Mouse (Mus musculus): ENCODE results near the gene Trpd52l3. TPM values are rescaled to one million over a fixed set of nuclear protein-coding genes. Genes with fewer than 3 reads are reported as not detected.

Gene Trpd52l3
- not detected in 2 replicates for polyA plus RNA-seq (2016; fragmentation: Nextera tagmentation; extraction: Ambion mirVana)

DNA sequence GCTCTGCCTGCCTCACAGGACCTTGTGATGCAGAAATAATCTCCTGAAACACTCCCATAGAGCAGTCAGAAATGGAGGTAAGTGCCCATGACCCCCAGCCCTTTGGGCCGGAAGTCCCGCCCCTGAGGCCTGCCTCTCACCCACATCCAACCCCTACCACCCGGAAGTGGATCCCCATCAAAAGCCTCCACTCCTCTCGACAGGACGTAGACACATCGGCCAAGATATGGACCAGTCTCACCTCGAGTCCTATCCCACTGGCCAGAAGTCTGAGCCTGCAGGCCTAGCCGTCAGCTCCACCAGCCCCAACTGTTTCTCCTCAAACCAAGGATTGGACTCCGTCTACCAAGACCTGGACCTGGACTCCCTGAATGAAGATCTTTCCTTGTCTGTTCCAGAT is at the start of gene Trpd52l3:
Trpd52l3 (plus strand) TSS at position 170 of the 400 bp plus-strand sequence.
- no peaks in the 10 kb centered on the region for H3K36me3 ChIP-seq
- WGBS: 92% methylated on average over 9 of the region's 9 CpGs
- H3K4me3 ChIP-seq: no peak within 1 kb of the TSS
- no peaks in the 10 kb centered on the region for H3K27me3 ChIP-seq
- no peaks in the 10 kb centered on the region for H3K9me3 ChIP-seq
- H3K27ac ChIP-seq: no peak within 1 kb of the TSS
- ATAC-seq (ENCODE audit: insufficient number of reproducible peaks, insufficient read depth, low FRiP score, low TSS enrichment): no peak
- no peaks in the 10 kb centered on the region for H3K4me1 ChIP-seq
- no peak within 1 kb of the TSS for H3K4me2 ChIP-seq (replicated peaks)
- no peak within 1 kb of the TSS for H3K9ac ChIP-seq

DNA sequence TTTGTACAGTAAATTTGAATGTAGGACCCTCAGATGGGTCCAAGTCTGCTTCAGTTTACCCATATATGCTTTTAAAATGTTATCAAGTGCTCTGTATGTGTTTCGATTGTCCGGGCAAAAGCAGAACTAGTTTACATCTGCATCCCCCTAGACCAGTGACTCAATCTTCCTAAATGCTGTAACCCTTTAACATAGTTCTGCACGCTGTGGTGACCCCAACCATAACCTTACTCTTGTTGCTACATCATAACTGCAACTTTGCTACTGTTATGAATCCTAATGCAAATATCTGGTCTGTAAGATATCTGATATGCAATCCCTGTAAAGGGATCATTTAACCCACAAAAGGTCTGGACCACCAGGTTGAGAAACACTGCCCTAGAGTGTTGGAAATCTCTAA is 49.8 kb upstream of the Trpd52l3 start:
- Histone ChIP-seq H3K9me3 (no peaks in the 10 kb centered on the region), H3K27me3 (no peaks in the 10 kb centered on the region), H3K4me3 (no peak overlapping the region), H3K36me3 (no peaks in the 10 kb centered on the region), H3K27ac (no peak overlapping the region), H3K4me2 (replicated peaks) (no peak overlapping the region), H3K4me1 (no peaks in the 10 kb centered on the region), H3K9ac (no peak overlapping the region)
- WGBS: 88% methylated on average over 3 of the region's 3 CpGs
- no peak for ATAC-seq (ENCODE audit: insufficient number of reproducible peaks, insufficient read depth, low FRiP score, low TSS enrichment)

- no peak for ATAC-seq (ENCODE audit: insufficient number of reproducible peaks, insufficient read depth, low FRiP score, low TSS enrichment)
- no peaks in the 10 kb centered on the region for H3K4me1 ChIP-seq
- WGBS: 86% methylated on average over 2 of the region's 2 CpGs
- no peaks in the 10 kb centered on the region for H3K9me3 ChIP-seq
- no peak overlapping the region for H3K9ac ChIP-seq
- no peaks in the 10 kb centered on the region for H3K27me3 ChIP-seq
- no peak overlapping the region for H3K27ac ChIP-seq
- no peak overlapping the region for H3K4me2 ChIP-seq (replicated peaks)
- no peaks in the 10 kb centered on the region for H3K36me3 ChIP-seq
- H3K4me3 ChIP-seq: no peak overlapping the region
These were observed 48.1 kb upstream of the Trpd52l3 start for GRCm38 (mm10) chr19:29955454-29955853.

DNA sequence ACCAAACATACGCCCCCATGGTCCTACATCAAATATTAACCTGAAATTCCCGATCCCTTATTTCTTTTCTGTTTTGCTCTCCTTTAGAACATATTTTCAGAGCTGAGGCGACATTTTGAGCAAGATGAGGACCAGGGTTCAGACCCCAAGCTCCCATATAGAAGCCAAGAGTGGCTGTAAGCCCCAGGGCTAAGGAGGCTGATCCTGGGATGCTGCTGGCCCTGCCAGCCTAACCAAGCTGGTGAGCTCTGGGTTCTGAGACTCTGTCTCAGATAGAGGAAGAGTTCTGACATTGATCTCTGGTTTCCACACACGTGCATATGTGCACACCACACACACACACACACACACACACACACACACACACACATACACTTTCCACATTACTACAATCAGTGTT is 42.7 kb upstream of the Trpd52l3 start:
- no peak overlapping the region for H3K4me3 ChIP-seq
- H3K36me3 ChIP-seq: no peaks in the 10 kb centered on the region
- no peaks in the 10 kb centered on the region for H3K4me1 ChIP-seq
- whole genome bisulfite sequencing: 83% methylated on average over 4 of the region's 4 CpGs
- no peak overlapping the region for H3K4me2 ChIP-seq (replicated peaks)
- no peaks in the 10 kb centered on the region for H3K9me3 ChIP-seq
- H3K27ac ChIP-seq: no peak overlapping the region
- H3K9ac ChIP-seq: no peak overlapping the region
- ATAC-seq (ENCODE audit: insufficient number of reproducible peaks, insufficient read depth, low FRiP score, low TSS enrichment): no peak
- H3K27me3 ChIP-seq: no peaks in the 10 kb centered on the region

DNA sequence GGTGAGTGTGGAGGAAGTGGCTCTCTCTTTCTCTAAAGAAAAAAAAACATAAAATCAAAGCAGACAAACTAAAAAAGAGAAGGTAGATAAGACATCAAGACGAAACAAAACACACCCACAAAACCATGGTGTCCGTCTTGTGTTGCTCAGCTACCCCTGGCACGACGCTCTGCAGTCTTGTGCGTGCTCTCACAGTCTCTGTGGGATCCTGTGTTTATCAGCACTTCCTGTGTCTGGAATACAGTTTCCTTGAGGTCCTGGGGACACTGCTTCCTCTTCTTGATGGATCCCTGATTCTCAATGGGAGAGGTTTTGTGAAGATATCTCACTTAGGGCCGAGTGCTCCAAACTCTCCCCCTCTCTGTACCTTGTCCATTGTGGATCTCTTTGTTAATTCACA is 41.7 kb upstream of the Trpd52l3 start:
- no peaks in the 10 kb centered on the region for H3K9me3 ChIP-seq
- no peaks in the 10 kb centered on the region for H3K27me3 ChIP-seq
- no peaks in the 10 kb centered on the region for H3K36me3 ChIP-seq
- WGBS: 83% methylated on average over 6 of the region's 6 CpGs
- H3K27ac ChIP-seq: no peak overlapping the region
- no peak overlapping the region for H3K4me2 ChIP-seq (replicated peaks)
- H3K4me1 ChIP-seq: no peaks in the 10 kb centered on the region
- ATAC-seq (ENCODE audit: insufficient number of reproducible peaks, insufficient read depth, low FRiP score, low TSS enrichment): no peak
- no peak overlapping the region for H3K9ac ChIP-seq
- H3K4me3 ChIP-seq: no peak overlapping the region

- Histone ChIP-seq H3K27me3 (no peaks in the 10 kb centered on the region), H3K4me3 (no peak overlapping the region), H3K9me3 (no peaks in the 10 kb centered on the region), H3K4me2 (replicated peaks) (no peak overlapping the region), H3K36me3 (no peaks in the 10 kb centered on the region), H3K9ac (no peak overlapping the region), H3K4me1 (no peaks in the 10 kb centered on the region), H3K27ac (no peak overlapping the region)
- WGBS: 88% methylated on average over 2 of the region's 2 CpGs
- ATAC-seq (ENCODE audit: insufficient number of reproducible peaks, insufficient read depth, low FRiP score, low TSS enrichment): no peak
These were observed 39.9 kb upstream of the Trpd52l3 start for GRCm38 (mm10) chr19:29963598-29964092.

DNA sequence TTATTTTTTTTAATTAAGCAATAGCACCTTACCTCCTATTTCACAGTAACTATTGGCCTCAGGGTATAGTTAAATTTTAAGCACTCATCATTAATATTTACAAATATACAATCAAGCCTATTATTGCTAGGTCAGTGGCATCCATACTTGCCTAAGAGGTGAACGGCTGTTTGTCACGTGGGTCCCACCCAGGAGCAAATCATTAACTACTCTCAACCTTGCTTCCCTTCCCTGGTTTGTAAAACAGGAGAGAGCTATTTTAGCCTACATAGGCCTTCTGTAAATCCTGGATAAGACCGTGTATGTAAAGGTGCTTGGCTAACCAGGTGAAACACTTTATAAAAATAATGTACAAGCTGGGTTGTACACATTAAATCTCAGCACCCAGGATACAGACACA is 35.6 kb upstream of the Trpd52l3 start:
- Histone ChIP-seq H3K36me3 (no peaks in the 10 kb centered on the region), H3K9ac (no peak overlapping the region), H3K9me3 (no peaks in the 10 kb centered on the region), H3K27ac (no peak overlapping the region), H3K27me3 (no peaks in the 10 kb centered on the region), H3K4me1 (no peaks in the 10 kb centered on the region), H3K4me2 (replicated peaks) (no peak overlapping the region), H3K4me3 (no peak overlapping the region)
- no peak for ATAC-seq (ENCODE audit: insufficient number of reproducible peaks, insufficient read depth, low FRiP score, low TSS enrichment)
- 90% methylated on average over 3 of the region's 3 CpGs for WGBS

- no peak overlapping the region for H3K4me3 ChIP-seq
- no peak for ATAC-seq (ENCODE audit: insufficient number of reproducible peaks, insufficient read depth, low FRiP score, low TSS enrichment)
- no peak overlapping the region for H3K9ac ChIP-seq
- H3K27ac ChIP-seq: no peak overlapping the region
- WGBS: 76% methylated on average over 5 of the region's 5 CpGs
- no peaks in the 10 kb centered on the region for H3K36me3 ChIP-seq
- no peaks in the 10 kb centered on the region for H3K27me3 ChIP-seq
- H3K9me3 ChIP-seq: no peaks in the 10 kb centered on the region
- no peaks in the 10 kb centered on the region for H3K4me1 ChIP-seq
- H3K4me2 ChIP-seq (replicated peaks): no peak overlapping the region
These were observed 30.2 kb upstream of the Trpd52l3 start for GRCm38 (mm10) chr19:29973396-29973795.

GRCm38 (mm10) chr19:29978847-29979246 is 24.7 kb upstream of the Trpd52l3 start:
- ATAC-seq (ENCODE audit: insufficient number of reproducible peaks, insufficient read depth, low FRiP score, low TSS enrichment): no peak
- H3K36me3 ChIP-seq: no peaks in the 10 kb centered on the region
- H3K27ac ChIP-seq: no peak overlapping the region
- H3K9me3 ChIP-seq: no peaks in the 10 kb centered on the region
- no peaks in the 10 kb centered on the region for H3K27me3 ChIP-seq
- H3K4me3 ChIP-seq: no peak overlapping the region
- no peak overlapping the region for H3K9ac ChIP-seq
- 61% methylated on average over 2 of the region's 2 CpGs for WGBS
- H3K4me1 ChIP-seq: no peaks in the 10 kb centered on the region
- H3K4me2 ChIP-seq (replicated peaks): no peak overlapping the region

DNA sequence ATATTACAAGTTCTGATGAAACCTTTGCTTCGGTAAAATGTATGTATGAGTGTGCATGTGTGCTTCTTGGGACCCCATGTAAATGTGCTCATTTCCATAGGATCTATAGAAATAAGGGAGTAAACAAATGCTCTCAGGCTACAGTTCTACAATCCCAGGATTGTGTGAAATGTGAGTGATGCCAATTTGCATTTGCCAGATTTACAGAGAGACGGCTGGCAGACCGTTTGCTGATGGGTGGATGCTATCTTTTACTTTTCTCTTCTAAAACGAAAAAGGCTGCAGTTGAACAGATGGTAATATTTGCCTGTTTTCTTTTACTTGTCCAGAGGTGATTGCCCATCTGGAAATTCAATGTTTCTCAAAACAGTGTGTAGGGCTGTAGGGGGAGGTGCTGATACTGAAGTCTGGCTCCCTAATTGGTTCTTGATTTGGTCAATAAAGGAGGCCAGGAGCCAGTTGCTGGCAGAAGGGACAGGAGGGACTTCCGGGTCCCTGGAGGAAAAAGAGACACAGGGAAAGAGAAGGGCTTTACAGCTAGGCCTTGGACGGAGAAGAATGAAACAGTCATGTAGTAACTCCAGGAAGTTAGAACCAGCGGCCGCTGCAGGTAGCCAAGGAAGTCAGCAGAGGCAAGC is 24.0 kb upstream of the Trpd52l3 start:
- no peaks in the 10 kb centered on the region for H3K27me3 ChIP-seq
- H3K36me3 ChIP-seq: no peaks in the 10 kb centered on the region
- H3K4me1 ChIP-seq: no peaks in the 10 kb centered on the region
- H3K27ac ChIP-seq: no peak overlapping the region
- H3K9me3 ChIP-seq: no peaks in the 10 kb centered on the region
- H3K9ac ChIP-seq: no peak overlapping the region
- no peak for ATAC-seq (ENCODE audit: insufficient number of reproducible peaks, insufficient read depth, low FRiP score, low TSS enrichment)
- 74% methylated on average over 8 of the region's 8 CpGs for WGBS
- no peak overlapping the region for H3K4me3 ChIP-seq
- H3K4me2 ChIP-seq (replicated peaks): no peak overlapping the region

DNA sequence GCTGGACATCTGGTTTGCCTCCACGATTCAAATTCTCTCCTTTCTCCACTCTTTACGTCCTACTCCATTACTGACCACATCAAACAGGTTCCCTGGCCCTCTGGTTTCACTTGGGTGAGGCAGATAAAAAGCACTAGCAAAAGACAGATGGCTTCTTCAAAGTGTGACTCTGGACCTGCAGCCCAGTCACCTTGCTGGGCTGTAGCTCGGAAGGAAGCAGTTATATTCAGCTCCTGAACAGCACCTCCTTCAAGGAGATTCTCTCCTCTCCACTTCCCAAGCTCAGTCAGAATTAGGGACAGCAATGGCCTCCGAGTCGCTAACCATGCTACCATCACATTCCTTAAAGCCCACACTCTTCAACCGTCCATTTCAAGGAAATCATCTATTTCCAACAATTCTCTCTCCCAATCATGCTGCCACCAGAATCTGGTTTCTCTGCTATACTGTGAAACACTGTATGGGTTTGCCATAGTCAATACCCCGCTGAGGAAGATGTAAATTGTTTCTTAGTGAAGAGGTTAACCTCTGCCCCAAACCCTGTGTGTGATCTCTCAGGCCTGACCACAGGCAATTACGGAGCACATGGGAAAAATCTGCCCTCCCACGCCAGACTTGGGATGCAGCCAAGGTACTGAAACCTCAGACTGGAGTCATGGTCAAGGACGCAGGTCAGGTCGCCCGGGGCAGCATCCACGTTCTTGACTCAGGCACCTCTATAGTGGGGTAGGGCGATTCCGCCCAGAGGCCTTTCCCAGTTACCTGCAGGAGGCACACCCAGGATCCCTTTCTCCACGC is 19.2 kb upstream of the Trpd52l3 start:
- Histone ChIP-seq H3K4me2 (replicated peaks) (no peak overlapping the region), H3K27me3 (no peaks in the 10 kb centered on the region), H3K9me3 (no peaks in the 10 kb centered on the region), H3K4me3 (no peak overlapping the region), H3K36me3 (no peaks in the 10 kb centered on the region), H3K9ac (no peak overlapping the region), H3K27ac (no peak overlapping the region), H3K4me1 (no peaks in the 10 kb centered on the region)
- ATAC-seq (ENCODE audit: insufficient number of reproducible peaks, insufficient read depth, low FRiP score, low TSS enrichment): no peak
- 69% methylated on average over 16 of the region's 16 CpGs for WGBS

DNA sequence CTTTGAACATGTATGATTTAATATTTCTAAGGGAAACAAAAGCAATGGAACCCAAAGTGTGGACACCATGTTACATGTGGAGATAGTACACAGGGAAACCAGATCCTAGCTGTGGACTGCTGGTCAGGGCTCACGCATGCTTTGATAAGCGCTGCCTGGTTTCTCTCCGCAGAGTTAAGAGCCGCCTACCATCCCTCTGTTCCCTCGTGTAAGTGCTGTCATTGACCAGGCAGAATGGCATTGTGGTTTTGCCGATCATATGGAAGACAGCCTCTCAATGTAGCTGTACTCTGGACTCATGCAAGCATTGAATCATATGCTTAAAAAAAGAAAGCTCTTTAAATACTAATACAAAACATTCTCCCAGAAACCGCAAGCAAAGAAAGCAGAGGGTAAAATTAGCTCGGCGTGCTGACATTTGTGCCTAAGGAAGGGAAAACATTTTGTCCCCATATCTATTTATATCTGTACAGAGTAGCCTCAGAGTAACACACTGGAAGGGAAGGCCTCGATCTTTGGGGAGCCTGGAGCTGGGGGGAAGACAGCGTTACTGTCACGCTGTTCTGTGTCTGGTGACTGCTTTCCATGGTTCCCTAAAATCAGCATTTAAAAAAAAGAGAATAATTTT is 17.0 kb upstream of the Trpd52l3 start:
- H3K27me3 ChIP-seq: no peaks in the 10 kb centered on the region
- H3K27ac ChIP-seq: no peak overlapping the region
- no peak overlapping the region for H3K4me3 ChIP-seq
- no peaks in the 10 kb centered on the region for H3K9me3 ChIP-seq
- H3K36me3 ChIP-seq: no peaks in the 10 kb centered on the region
- 78% methylated on average over 12 of the region's 12 CpGs for WGBS
- H3K4me2 ChIP-seq (replicated peaks): no peak overlapping the region
- H3K4me1 ChIP-seq: no peaks in the 10 kb centered on the region
- no peak for ATAC-seq (ENCODE audit: insufficient number of reproducible peaks, insufficient read depth, low FRiP score, low TSS enrichment)
- H3K9ac ChIP-seq: no peak overlapping the region

Measured in embryonic facial prominence, embryonic 12.5 days (tissue).